Mouse (Mus musculus) MEL (cell line): ENCODE data around the gene Soat1. TPM values are rescaled to one million over a fixed set of nuclear protein-coding genes. Genes with fewer than 3 reads are reported as not detected.
A peak's percentile ranks its signal among the peaks of the same experiment; 100 is the strongest.

ENCODE experiments used
- DNase-seq: peaks from one replicate; pipeline ENCODE4 v3.0.0; 2011; ENCODE audit warnings: low read depth, low spot score
- H3K27ac ChIP-seq: 2 replicates; pipeline ENCODE4 v1.5.1; 2012; ENCODE audit warnings: low read depth, mild to moderate bottlenecking, control low read depth, low read length, moderate library complexity; ENCODE audit not compliant: control insufficient read depth
- H3K27me3 ChIP-seq, 2 experiments: fragments of 150-350 bp in 1 of 2; sonication (generic) in 1 of 2; 2 replicates each; pipeline ENCODE4 v1.6.1; 2012; ENCODE audit warnings: low read length in 2 of 2, mild to moderate bottlenecking in 2 of 2, improper control_type of control experiment in 1 of 2, moderate library complexity in 1 of 2; ENCODE audit not compliant: insufficient read depth in 2 of 2, control insufficient read depth in 1 of 2
- H3K36me3 ChIP-seq, 2 experiments: 2 replicates each; pipeline ENCODE4 v1.6.1; 2012 to 2014; ENCODE audit warnings: low read length in 2 of 2, improper control_type of control experiment in 1 of 2, inconsistent platforms in 1 of 2, mild to moderate bottlenecking in 1 of 2; ENCODE audit not compliant: insufficient read depth in 2 of 2, control insufficient read depth in 1 of 2
- H3K4me1 ChIP-seq, 2 experiments: fragments of 150-350 bp in 1 of 2; sonication (generic) in 1 of 2; 2 replicates each; pipeline ENCODE4 v1.6.1; 2012; ENCODE audit warnings: low read length in 2 of 2, improper control_type of control experiment in 1 of 2, mild to moderate bottlenecking in 1 of 2; ENCODE audit not compliant: insufficient read depth in 2 of 2, control insufficient read depth in 1 of 2
- H3K4me3 ChIP-seq, 2 experiments: fragments of 150-350 bp in 1 of 2; sonication (generic) in 1 of 2; 2 replicates each; pipeline ENCODE4 v1.5.1; 2012; ENCODE audit warnings: low read depth in 2 of 2, low read length in 2 of 2, mild to moderate bottlenecking in 2 of 2, moderate library complexity in 2 of 2, control low read depth in 1 of 2, improper control_type of control experiment in 1 of 2; ENCODE audit not compliant: control insufficient read depth in 1 of 2, insufficient read depth in 1 of 2
- H3K79me2 ChIP-seq: 2 replicates; pipeline ENCODE4 v1.6.1; 2012; ENCODE audit warnings: mild to moderate bottlenecking, low read length, moderate library complexity; ENCODE audit not compliant: control insufficient read depth, poor library complexity, insufficient read depth
- H3K9ac ChIP-seq: 2 replicates; pipeline ENCODE4 v1.6.1; 2012; ENCODE audit warnings: low read depth, mild to moderate bottlenecking, control low read depth, low read length, moderate library complexity; ENCODE audit not compliant: control insufficient read depth, poor library complexity, severe bottlenecking
- H3K9me3 ChIP-seq: fragments of 150-350 bp; sonication (generic); replicated peaks from 2 replicates; pipeline ENCODE4 v1.6.1; 2012; ENCODE audit warnings: mild to moderate bottlenecking, low read length, improper control_type of control experiment, moderate library complexity; ENCODE audit not compliant: insufficient read depth
- BHLHE40 ChIP-seq: IDR thresholded peaks from 2 replicates; pipeline ENCODE4 v1.6.1; 2012; ENCODE audit warnings: low read depth, mild to moderate bottlenecking, inconsistent platforms, low read length, improper control_type of control experiment, borderline replicate concordance
- CTCF ChIP-seq, 3 experiments: IDR thresholded peaks in 2 of 3; conservative IDR thresholded peaks in 1 of 3; 2 replicates each; pipeline ENCODE4 v1.5.1; 2011 to 2012; ENCODE audit warnings: low read length in 3 of 3, low read depth in 2 of 3, mild to moderate bottlenecking in 2 of 3, improper control_type of control experiment in 1 of 3, inconsistent platforms in 1 of 3, mixed read lengths in 1 of 3, moderate library complexity in 1 of 3; ENCODE audit not compliant: control insufficient read depth in 1 of 3, insufficient read depth in 1 of 3, poor library complexity in 1 of 3, severe bottlenecking in 1 of 3
- EP300 ChIP-seq, 2 experiments: IDR thresholded peaks; 2 replicates each; pipeline ENCODE4 v1.6.1; 2011; ENCODE audit warnings: improper control_type of control experiment in 2 of 2, low read length in 2 of 2, low read depth in 1 of 2, mild to moderate bottlenecking in 1 of 2
- GATA1 ChIP-seq: IDR thresholded peaks from 2 replicates; pipeline ENCODE4 v1.6.1; 2011; ENCODE audit warnings: low read depth, low read length, improper control_type of control experiment
- JUND ChIP-seq: IDR thresholded peaks from 2 replicates; pipeline ENCODE4 v1.6.1; 2011; ENCODE audit warnings: low read depth, mild to moderate bottlenecking, improper control_type of control experiment, low read length
- KAT2A ChIP-seq: conservative IDR thresholded peaks from 2 replicates; pipeline ENCODE4 v1.6.1; 2012; ENCODE audit warnings: low read depth, low read length, improper control_type of control experiment, inconsistent platforms
- MAFK ChIP-seq: IDR thresholded peaks from 2 replicates; pipeline ENCODE4 v1.6.1; 2011; ENCODE audit warnings: low read depth, mild to moderate bottlenecking, low read length, improper control_type of control experiment, borderline replicate concordance
- MAX ChIP-seq: IDR thresholded peaks from 2 replicates; pipeline ENCODE4 v1.6.1; 2011; ENCODE audit warnings: low read length, improper control_type of control experiment
- MAZ ChIP-seq: IDR thresholded peaks from 2 replicates; pipeline ENCODE4 v1.6.1; 2012; ENCODE audit warnings: low read depth, mild to moderate bottlenecking, inconsistent platforms, low read length, improper control_type of control experiment
- MXI1 ChIP-seq: IDR thresholded peaks from 2 replicates; pipeline ENCODE4 v1.6.1; 2011; ENCODE audit warnings: mild to moderate bottlenecking, low read depth, low read length, improper control_type of control experiment
- MYB ChIP-seq: IDR thresholded peaks from 2 replicates; pipeline ENCODE4 v1.6.1; 2011; ENCODE audit warnings: mild to moderate bottlenecking, low read depth, low read length, improper control_type of control experiment
- MYC ChIP-seq: IDR thresholded peaks from 2 replicates; pipeline ENCODE4 v1.6.1; 2011; ENCODE audit warnings: low read depth, mild to moderate bottlenecking, low read length, improper control_type of control experiment, moderate library complexity
- RAD21 ChIP-seq: IDR thresholded peaks from 2 replicates; pipeline ENCODE4 v1.6.1; 2011; ENCODE audit warnings: mild to moderate bottlenecking, low read depth, low read length, improper control_type of control experiment
- SIN3A ChIP-seq: IDR thresholded peaks from 2 replicates; pipeline ENCODE4 v1.6.1; 2012; ENCODE audit warnings: low read length, improper control_type of control experiment, inconsistent platforms
- TBP ChIP-seq: IDR thresholded peaks from 2 replicates; pipeline ENCODE4 v1.8.0; 2011; ENCODE audit warnings: low read depth, low read length, improper control_type of control experiment
- UBTF ChIP-seq: IDR thresholded peaks from 2 replicates; pipeline ENCODE4 v1.6.1; 2012; ENCODE audit warnings: low read depth, mild to moderate bottlenecking, inconsistent platforms, low read length, improper control_type of control experiment, moderate library complexity, borderline replicate concordance; ENCODE audit not compliant: insufficient read depth
- USF1 ChIP-seq: IDR thresholded peaks from 2 replicates; pipeline ENCODE4 v1.6.1; 2014; ENCODE audit warnings: low read depth, mild to moderate bottlenecking, inconsistent platforms, low read length, improper control_type of control experiment, moderate library complexity
- ZC3H11A ChIP-seq: IDR thresholded peaks from 2 replicates; pipeline ENCODE4 v1.6.1; 2012; ENCODE audit warnings: low read depth, mild to moderate bottlenecking, inconsistent platforms, low read length, improper control_type of control experiment
- ZKSCAN1 ChIP-seq: IDR thresholded peaks from 2 replicates; pipeline ENCODE4 v1.6.1; 2012; ENCODE audit warnings: low read depth, mild to moderate bottlenecking, inconsistent platforms, low read length, improper control_type of control experiment, moderate library complexity
- ZNF384 ChIP-seq: IDR thresholded peaks from 2 replicates; pipeline ENCODE4 v1.6.1; 2012; ENCODE audit warnings: low read depth, mild to moderate bottlenecking, inconsistent platforms, low read length, improper control_type of control experiment
- polyA plus RNA-seq, 2 experiments: library from polyadenylated mRNA; stranded (reverse) in 1 of 2; unstranded in 1 of 2; fragments of >175 nt in 1 of 2; fragments of >200 nt in 1 of 2; gene quantifications; 2 replicates each; pipeline versions ENCODE4 v1.2.1 to v1.2.4; 2012; ENCODE audit warnings: low replicate concordance in 2 of 2, low read depth in 1 of 2; ENCODE audit not compliant: insufficient read length in 2 of 2, insufficient read depth in 1 of 2, missing spikeins in 1 of 2
- total RNA-seq: library from RNA; depleted of rRNA; stranded (reverse); fragments of 300-350 nt; gene quantifications from 2 replicates; pipeline ENCODE4 v1.2.3, GENCODE M21; 2012

The Soat1 gene
- total and polyA plus RNA-seq, 3 experiments, result 2.7 to 10.5 TPM; not detected in 1

DNA sequence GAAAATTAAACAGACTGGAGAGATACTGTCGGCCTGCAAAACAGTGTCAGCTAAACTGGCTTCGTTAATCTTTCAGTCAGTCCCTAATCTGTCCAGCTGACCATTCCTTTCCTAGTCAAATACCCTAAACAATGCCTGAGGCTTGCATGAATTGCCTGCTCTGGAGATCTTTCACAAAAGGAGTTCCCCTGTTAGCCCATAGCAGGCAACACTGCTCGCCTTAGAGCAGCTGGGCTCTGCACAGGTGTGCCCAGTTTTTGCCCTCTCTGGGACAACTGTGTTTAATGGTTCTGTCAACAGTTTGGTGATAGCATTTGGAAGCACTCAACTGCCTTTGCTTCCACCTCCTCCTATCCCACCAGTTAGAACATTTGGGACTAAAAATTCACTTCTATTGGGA lies 723 bp upstream of the Soat1 start:
- Histone ChIP-seq H3K9ac (no peak overlapping the region), H3K79me2 (no peaks in the 10 kb centered on the region; the same call in 1 of the 2 replicates), H3K9me3 (no peaks in the 10 kb centered on the region), H3K27ac (no peak overlapping the region), H3K4me3 (no peak overlapping the region), H3K27me3 (peaks cover 0 to 3% of the 10 kb centered on the region in 2 experiments; a peak in 1 of 4 replicates), H3K36me3 (no peaks in the 10 kb centered on the region), H3K4me1 (peaks cover 2 to 3% of the 10 kb centered on the region in 2 experiments; a peak in 3 of 4 replicates)
- DNase-seq, result no peak
- TF ChIP-seq MXI1, result no peak
- TF ChIP-seq ZKSCAN1, result no peak
- TF ChIP-seq CTCF (IDR thresholded peaks at IDR 0.05 in 2 of 3, conservative IDR thresholded peaks at IDR 0.05 in 1 of 3; ENCODE audit: control insufficient read depth in 1 of 3, insufficient read depth in 1 of 3, low read depth in 2 of 3, low read length in 3 of 3, poor library complexity in 1 of 3, severe bottlenecking in 1 of 3), result no peak
- TF ChIP-seq JUND, result no peak
- no peak for TF ChIP-seq MAZ
- TF ChIP-seq ZC3H11A, result no peak
- no peak for TF ChIP-seq GATA1
- TF ChIP-seq BHLHE40, result no peak
- TF ChIP-seq MYB, result no peak
- TF ChIP-seq ZNF384, result no peak
- TF ChIP-seq UBTF, result no peak

DNA sequence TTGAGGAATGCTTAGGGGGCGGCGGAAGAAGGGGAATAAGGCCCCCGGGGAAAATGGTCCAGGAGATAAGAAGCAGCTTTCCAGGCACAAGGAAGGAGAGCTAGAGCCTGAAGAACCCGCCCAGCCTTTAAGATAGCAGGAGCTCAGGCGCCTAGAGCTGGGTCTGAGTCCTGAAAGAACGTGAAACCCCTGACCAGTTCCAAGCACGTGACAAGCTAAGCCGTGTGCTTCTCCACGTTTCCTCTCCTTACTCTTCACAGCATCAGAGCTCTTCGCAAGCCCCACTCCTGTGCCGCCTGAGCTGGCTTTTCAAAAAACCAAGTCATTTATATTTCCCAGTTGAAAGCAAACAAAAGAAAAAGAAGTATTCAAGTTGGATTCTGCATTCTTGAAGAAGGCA lies 1.1 kb downstream of the Soat1 start:
- peak overlapping the region; percentile 59 to 73 for H3K4me3 ChIP-seq
- no peak for DNase-seq
- H3K36me3 ChIP-seq, result no peaks in the 10 kb centered on the region
- TF ChIP-seq TBP (no peak), CTCF (IDR thresholded peaks at IDR 0.05 in 2 of 3, conservative IDR thresholded peaks at IDR 0.05 in 1 of 3; ENCODE audit: control insufficient read depth in 1 of 3, insufficient read depth in 1 of 3, low read depth in 2 of 3, low read length in 3 of 3, poor library complexity in 1 of 3, severe bottlenecking in 1 of 3) (no peak), USF1 (peak; percentile 60), MXI1 (0 out of 2 replicates have a peak, but pooled peaks have one; percentile 23), MYC (0 out of 2 replicates have a peak, but pooled peaks have one; percentile 25), KAT2A (no peak), RAD21 (no peak), EP300 (IDR thresholded peaks at IDR 0.05; ENCODE audit: low read depth in 1 of 2, low read length in 2 of 2) (no peak), BHLHE40 (peak; percentile 62; the same call in 1 of the 2 replicates), MAX (peak; percentile 61; the same call in 1 of the 2 replicates), MAFK (no peak), SIN3A (no peak), MYB (no peak)
- TF ChIP-seq, all 39 proteins: peak for 5
- Histone ChIP-seq H3K27me3 (peaks cover 0 to 3% of the 10 kb centered on the region in 2 experiments; a peak in 1 of 4 replicates), H3K79me2 (no peaks in the 10 kb centered on the region; the same call in 1 of the 2 replicates), H3K9me3 (no peaks in the 10 kb centered on the region), H3K4me1 (peaks cover 2 to 3% of the 10 kb centered on the region in 2 experiments; a peak in 3 of 4 replicates), H3K9ac (peak overlapping the region; percentile 62), H3K27ac (no peak overlapping the region)
